Mouse (Mus musculus) midbrain, postnatal 0 days (tissue): ENCODE results near the gene Pcdh11x. TPM values are rescaled to one million over a fixed set of nuclear protein-coding genes. Genes with fewer than 3 reads are reported as not detected.
"Not testable (repeated sequence)": the region's sequence is repeated elsewhere in the genome, so short reads cannot be mapped to it uniquely, and the experiment has no call there.

Source experiments
- ATAC-seq: fragments of 200-750 bp; cut with Nextera tagmentation; 2 replicates; pipeline ENCODE4 v1.8.0; 2017; ENCODE audit warnings: moderate number of reproducible peaks, mild to moderate bottlenecking, moderate TSS enrichment, moderate library complexity; ENCODE audit not compliant: low FRiP score
- DNase-seq: peaks from one replicate; pipeline ENCODE4 v3.0.0-alpha.2; 2015; ENCODE audit warnings: low spot score
- H3K27ac ChIP-seq: fragments of 300-500 bp; sonication (generic); 2 replicates; pipeline ENCODE4 v1.5.1; 2014; ENCODE audit warnings: low read depth, mild to moderate bottlenecking, low read length, mixed read lengths
- H3K27me3 ChIP-seq: fragments of 300-500 bp; sonication (generic); 2 replicates; pipeline ENCODE4 v1.6.1; 2014; ENCODE audit warnings: low read length, control low read depth, mixed read lengths; ENCODE audit not compliant: insufficient read depth
- H3K36me3 ChIP-seq: fragments of 300-500 bp; sonication (generic); 2 replicates; pipeline ENCODE4 v1.6.1; 2014; ENCODE audit warnings: low read length, control low read depth, mixed read lengths; ENCODE audit not compliant: insufficient read depth
- H3K4me1 ChIP-seq: fragments of 300-500 bp; sonication (generic); 2 replicates; pipeline ENCODE4 v1.6.1; 2014; ENCODE audit warnings: mild to moderate bottlenecking, control low read depth, antibody characterized with exemption, low read length, mixed read lengths; ENCODE audit not compliant: insufficient read depth
- H3K4me2 ChIP-seq: fragments of 300-500 bp; sonication (generic); 2 replicates; pipeline ENCODE4 v1.6.1; 2014; ENCODE audit warnings: low read depth, mild to moderate bottlenecking, low read length, mixed read lengths; ENCODE audit not compliant: poor library complexity, severe bottlenecking
- H3K4me3 ChIP-seq: fragments of 300-500 bp; sonication (generic); 2 replicates; pipeline ENCODE4 v1.5.1; 2014; ENCODE audit warnings: low read depth, mild to moderate bottlenecking, low read length, moderate library complexity
- H3K9ac ChIP-seq: fragments of 300-500 bp; sonication (generic); replicated peaks from 2 replicates; pipeline ENCODE4 v1.6.1; 2014; ENCODE audit warnings: mild to moderate bottlenecking, low read length, moderate library complexity, mixed read lengths; ENCODE audit not compliant: poor library complexity, severe bottlenecking
- H3K9me3 ChIP-seq: fragments of 300-500 bp; sonication (generic); 2 replicates; pipeline ENCODE4 v1.6.1; 2016; ENCODE audit warnings: low read length, control low read depth
- CTCF ChIP-seq: IDR thresholded peaks from 2 replicates; pipeline ENCODE4 v1.5.1; 2016; ENCODE audit warnings: antibody characterized with exemption, mild to moderate bottlenecking
- WGBS: fragments of 180-500 bp; shearing (Covaris S2); extraction: QIAGEN DNeasy Blood & Tissue Kit; methylation state at CpG from one replicate; pipeline ENCODE4 v1.1.7; 2014; 5-methylcytosine and 5-hydroxymethylcytosine counted together
- polyA plus RNA-seq: library from polyadenylated mRNA; unstranded; fragments of >200 nt; fragmentation: Nextera tagmentation; extraction: Ambion mirVana; gene quantifications from 2 replicates; pipeline ENCODE4 v1.2.1, GENCODE M21; 2015
- total RNA-seq: library from RNA; depleted of rRNA; stranded (reverse); fragments of >200 nt; gene quantifications from 2 replicates; pipeline ENCODE4 v1.2.3, GENCODE M21; 2014; rRNA removed

Gene Pcdh11x
- total and polyA plus RNA-seq, 2 experiments from 2014 or later = 56.9 to 101 TPM

DNA sequence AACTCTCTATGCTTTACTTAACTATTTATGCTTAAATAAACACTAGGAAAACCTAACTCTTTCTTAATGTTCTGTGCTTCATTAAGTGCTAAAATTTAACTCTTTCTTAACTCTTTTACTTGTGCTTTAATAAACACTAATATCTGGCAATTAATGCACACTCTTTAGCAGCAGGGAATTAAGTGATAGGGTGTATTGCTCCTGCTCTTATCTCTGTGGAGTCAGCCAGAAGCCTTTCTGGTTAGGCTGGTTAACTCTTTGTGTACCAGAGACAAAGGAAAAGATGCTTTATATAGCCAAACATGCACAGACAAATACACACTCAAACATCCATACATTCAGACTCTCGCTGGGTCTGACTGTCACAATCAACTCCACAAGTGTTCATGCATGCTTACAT lies 309.2 kb downstream of the Pcdh11x start:
- TF ChIP-seq CTCF = no peak
- ATAC-seq = no peak
- H3K4me2 ChIP-seq = no peak overlapping the region
- no peak overlapping the region for H3K9ac ChIP-seq
- H3K9me3 ChIP-seq = no peaks in the 10 kb centered on the region
- no peak overlapping the region for H3K4me3 ChIP-seq
- no peak for DNase-seq
- no peaks in the 10 kb centered on the region for H3K36me3 ChIP-seq
- no peaks in the 10 kb centered on the region for H3K4me1 ChIP-seq
- 94% methylated on average over 1 of the region's 1 CpGs for WGBS
- no peak overlapping the region for H3K27ac ChIP-seq
- H3K27me3 ChIP-seq = no peaks in the 10 kb centered on the region

- Histone ChIP-seq H3K27me3 (no peaks in the 10 kb centered on the region), H3K4me3 (no peak overlapping the region), H3K4me1 (no peaks in the 10 kb centered on the region), H3K36me3 (no peaks in the 10 kb centered on the region), H3K9me3 (no peaks in the 10 kb centered on the region), H3K4me2 (no peak overlapping the region), H3K9ac (no peak overlapping the region), H3K27ac (no peak overlapping the region)
- DNase-seq (no peak), ATAC-seq (no peak)
- TF ChIP-seq CTCF = peak; percentile 22
- 61% methylated on average over 4 of the region's 4 CpGs for WGBS
Measured at GRCm38 (mm10) chrX:120618460-120618859, 328.4 kb downstream of the Pcdh11x start.

DNA sequence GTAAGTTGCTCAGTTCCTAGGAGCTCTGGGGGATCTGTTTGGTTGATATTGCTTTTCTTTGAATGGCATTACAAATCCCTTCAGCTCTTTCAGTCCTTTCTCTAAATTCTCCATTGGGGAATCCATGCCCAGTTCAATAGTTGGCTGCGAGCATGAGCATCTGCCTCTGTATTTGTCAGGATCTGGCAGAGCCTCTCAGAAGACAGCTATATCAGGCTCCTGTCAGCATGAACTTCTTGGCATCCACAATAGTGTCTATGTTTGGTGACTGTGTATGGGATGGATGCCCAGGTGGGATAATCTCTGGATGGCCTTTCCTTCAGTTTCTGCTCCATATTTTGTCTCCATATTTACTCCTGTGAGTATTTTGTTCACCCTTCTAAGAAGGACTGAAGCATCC lies 380.2 kb downstream of the Pcdh11x start:
- H3K36me3 ChIP-seq, H3K27me3 ChIP-seq, H3K9me3 ChIP-seq, H3K4me3 ChIP-seq, ATAC-seq, H3K9ac ChIP-seq, H3K4me1 ChIP-seq, H3K4me2 ChIP-seq, DNase-seq, H3K27ac ChIP-seq: not testable (repeated sequence)
- WGBS = 86% methylated on average over 1 of the region's 1 CpGs

- H3K36me3 ChIP-seq = no peaks in the 10 kb centered on the region
- no peak overlapping the region for H3K4me3 ChIP-seq
- no peak for DNase-seq
- H3K4me1 ChIP-seq = no peaks in the 10 kb centered on the region
- H3K27ac ChIP-seq = no peak overlapping the region
- ATAC-seq = no peak
- no peak overlapping the region for H3K4me2 ChIP-seq
- no peaks in the 10 kb centered on the region for H3K9me3 ChIP-seq
- H3K9ac ChIP-seq = no peak overlapping the region
- H3K27me3 ChIP-seq = no peaks in the 10 kb centered on the region
- TF ChIP-seq CTCF = no peak
Measured at GRCm38 (mm10) chrX:120734144-120734543, 444.1 kb downstream of the Pcdh11x start.

DNA sequence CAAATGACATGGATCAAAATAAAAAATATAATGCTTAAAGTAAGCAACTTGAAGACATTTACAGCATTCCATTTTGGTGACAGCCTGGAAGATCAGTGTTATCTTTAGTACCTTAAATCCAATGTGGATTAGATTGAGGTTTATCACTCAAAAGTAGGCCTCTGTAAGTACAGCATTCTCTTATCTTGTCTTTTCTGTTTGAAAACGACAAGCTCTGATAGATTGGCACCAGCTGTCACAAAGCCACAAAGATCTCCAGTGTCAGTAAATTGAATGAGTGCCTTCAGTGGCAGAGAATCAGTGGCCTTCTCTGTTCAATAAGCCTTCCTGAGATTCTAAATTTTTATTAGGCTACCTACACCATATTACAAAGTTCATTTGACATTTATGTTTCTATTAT lies 445.7 kb downstream of the Pcdh11x start:
- no peaks in the 10 kb centered on the region for H3K9me3 ChIP-seq
- H3K9ac ChIP-seq = no peak overlapping the region
- DNase-seq (no peak), ATAC-seq (no peak)
- no peaks in the 10 kb centered on the region for H3K36me3 ChIP-seq
- H3K27me3 ChIP-seq = no peaks in the 10 kb centered on the region
- no peak for TF ChIP-seq CTCF
- H3K4me1 ChIP-seq = no peaks in the 10 kb centered on the region
- H3K4me3 ChIP-seq = no peak overlapping the region
- H3K27ac ChIP-seq = no peak overlapping the region
- WGBS = 27% methylated on average over 1 of the region's 1 CpGs
- no peak overlapping the region for H3K4me2 ChIP-seq

- Histone ChIP-seq H3K9ac (no peak overlapping the region), H3K9me3 (no peaks in the 10 kb centered on the region; the same call in 1 of the 2 replicates), H3K4me2 (no peak overlapping the region), H3K27me3 (no peaks in the 10 kb centered on the region), H3K4me1 (no peaks in the 10 kb centered on the region), H3K27ac (no peak overlapping the region), H3K4me3 (no peak overlapping the region), H3K36me3 (no peaks in the 10 kb centered on the region)
- DNase-seq (no peak), ATAC-seq (no peak)
- no peak for TF ChIP-seq CTCF
- WGBS = 69% methylated on average over 3 of the region's 3 CpGs
Measured at GRCm38 (mm10) chrX:120944556-120944955, 654.5 kb downstream of the Pcdh11x start.

Other genes with a start within 250 kb of the Pcdh11x start
- gene H2afb3, start 22.8 kb downstream of the Pcdh11x start, total RNA-seq = not detected in 2 replicates
- gene H2afb3, start 22.8 kb downstream of the Pcdh11x start, polyA plus RNA-seq = not detected in 2 replicates